ENCODE assay signal across 8 mouse cellular contexts in the genomic region with DNA sequence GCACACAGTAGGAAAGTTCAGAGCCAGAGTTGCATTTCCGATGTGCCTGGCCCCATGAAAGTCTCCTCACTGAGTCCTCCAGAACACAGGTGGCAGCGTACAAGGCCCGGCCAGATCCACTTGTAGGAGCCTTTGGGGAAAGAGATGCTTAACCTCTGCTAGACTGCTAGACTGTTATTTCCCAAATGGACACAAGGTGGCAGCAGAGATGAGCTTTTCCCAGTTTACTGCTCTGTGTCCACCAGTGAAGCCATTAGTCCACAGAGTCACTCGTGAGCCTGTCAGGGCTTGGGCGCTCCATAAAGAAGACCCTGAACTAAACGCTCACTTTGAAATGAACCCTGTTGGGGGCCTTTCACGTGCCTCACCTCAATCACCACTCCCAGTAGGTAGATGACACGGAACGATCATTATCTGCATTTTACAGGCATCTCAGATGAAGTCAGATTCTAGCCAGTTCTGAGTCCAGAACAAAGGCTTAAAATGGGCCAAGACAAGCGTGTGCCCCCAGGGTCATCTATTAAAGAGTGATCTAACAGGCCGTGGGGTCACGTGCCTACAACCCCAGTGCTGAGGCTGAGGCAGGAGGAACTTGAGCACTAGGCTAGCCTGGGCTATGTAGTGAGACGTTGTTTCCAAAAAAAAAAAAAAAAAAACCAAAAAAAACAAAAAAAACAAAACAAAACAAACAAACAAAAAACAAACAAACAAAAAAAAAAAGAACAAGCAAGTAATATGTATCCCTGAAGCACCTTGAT. TPM values are rescaled to one million over a fixed set of nuclear protein-coding genes. Genes with fewer than 3 reads are reported as not detected.
DNase-seq lines count a peak whose midpoint lies in the region; ATAC-seq lines count a peak whose summit lies in the region.

No protein-coding gene starts in this region.

- no peak overlapping the region for H3K9ac ChIP-seq in intestine, embryonic 16.5 days (ENCODE audit: low read depth, low read length)
- H3K9ac ChIP-seq in midbrain, embryonic 11.5 days (ENCODE audit: low read length): no peak overlapping the region

- H3K4me2 ChIP-seq in intestine, embryonic 16.5 days (ENCODE audit: low read depth, low read length): no peak overlapping the region
- no peak overlapping the region for H3K4me2 ChIP-seq in midbrain, embryonic 11.5 days

- no peak overlapping the region for H3K4me3 ChIP-seq in intestine, embryonic 16.5 days (ENCODE audit: low read length)
- H3K4me3 ChIP-seq in midbrain, embryonic 11.5 days (ENCODE audit: low read depth, low read length): no peak overlapping the region

- 33% methylated on average over 13 of the region's 13 CpGs for WGBS in intestine, embryonic 16.5 days
- 33% methylated on average over 13 of the region's 13 CpGs for WGBS in midbrain, embryonic 11.5 days

- no peaks in the 10 kb centered on the region for H3K36me3 ChIP-seq in intestine, embryonic 16.5 days (ENCODE audit: control insufficient read depth, insufficient read depth, low read length)
- no peaks in the 10 kb centered on the region for H3K36me3 ChIP-seq in midbrain, embryonic 11.5 days (ENCODE audit: control insufficient read depth, insufficient read depth, low read length)

- intact Hi-C loops in left cerebral cortex, postnatal 25 days (cut with DNase I): loop anchor here (2.0 kb wide), 3 partner anchors 45 to 181 kb away; a partner anchor contains a TSS

- no peak overlapping the region for H3K27ac ChIP-seq in intestine, embryonic 16.5 days (ENCODE audit: low read length)
- H3K27ac ChIP-seq in midbrain, embryonic 11.5 days (ENCODE audit: low read depth, low read length): no peak overlapping the region

- peak; percentile 80 for ATAC-seq in intestine, embryonic 16.5 days
- ATAC-seq in midbrain, embryonic 11.5 days (ENCODE audit: low FRiP score): peak; percentile 82

- DNase-seq in adrenal gland, postnatal 10 days: peak; percentile 88
- peak; percentile 80 for DNase-seq in embryo, embryonic 11.5 days (ENCODE audit: low read depth, low spot score)
- DNase-seq in gastrocnemius, postnatal 4 days (ENCODE audit: low spot score in 2 of 2): peak; percentile 63 to 73
- peak; percentile 80 to 86 for DNase-seq in left cerebral cortex, postnatal 25 days (ENCODE audit: low spot score in 2 of 2)
- peak; percentile 99 for DNase-seq in midbrain, embryonic 11.5 days (ENCODE audit: low spot score, missing footprints)
- peak; percentile 77 for DNase-seq in right cerebral cortex, postnatal 4 days
- DNase-seq in yolk sac, embryonic 10.5 days (ENCODE audit: low spot score): peak; percentile 77

- no peaks in the 10 kb centered on the region for H3K9me3 ChIP-seq in intestine, embryonic 16.5 days (ENCODE audit: control insufficient read depth, low read length)
- H3K9me3 ChIP-seq in midbrain, embryonic 11.5 days (ENCODE audit: control insufficient read depth, low read length): no peaks in the 10 kb centered on the region

- H3K27me3 ChIP-seq in intestine, embryonic 16.5 days (replicated peaks; ENCODE audit: control insufficient read depth, insufficient read depth, low read length): no peaks in the 10 kb centered on the region
- H3K27me3 ChIP-seq in midbrain, embryonic 11.5 days (ENCODE audit: control insufficient read depth, insufficient read depth, low read length): no peaks in the 10 kb centered on the region

- H3K4me1 ChIP-seq in intestine, embryonic 16.5 days (ENCODE audit: control insufficient read depth, insufficient read depth, low read length): 0 out of 2 replicates have a peak, but pooled peaks cover 2% of the 10 kb centered on the region
- H3K4me1 ChIP-seq in midbrain, embryonic 11.5 days (ENCODE audit: control insufficient read depth, insufficient read depth, low read length): no peaks in the 10 kb centered on the region

RNA-seq across cellular contexts. Expression of a gene that starts 30.1 kb away (rescaled TPM):
- 1 to 10 TPM; 1.4 to 2.4 TPM for total RNA-seq in adrenal gland, postnatal 10 days (2021)
- 10 to 100 TPM in 1 of 2 experiments, 1 to 10 TPM in 1; 9.7 to 12.8 TPM for total RNA-seq in gastrocnemius, postnatal 4 days (2021)
- 0.43 and 0.57 TPM in 2 replicates for polyA plus RNA-seq in intestine, embryonic 16.5 days (2015; fragmentation: Nextera tagmentation; extraction: Ambion mirVana)
- 10 to 100 TPM in 1 of 2 experiments, 1 to 10 TPM in 1; 9.1 to 11.6 TPM for total RNA-seq in left cerebral cortex, postnatal 25 days (2021)
- 1.8 and 2.2 TPM in 2 replicates for polyA plus RNA-seq in midbrain, embryonic 11.5 days (2014; fragmentation: Nextera tagmentation; extraction: Ambion mirVana)

RNA-seq across cellular contexts. Expression of a gene that starts 40.8 kb away (rescaled TPM):
- under 1 TPM in 1 of 2 experiments, not detected in 1; 0.15 TPM for total RNA-seq in adrenal gland, postnatal 10 days (2021)
- under 1 TPM; 0.16 to 0.27 TPM for total RNA-seq in gastrocnemius, postnatal 4 days (2021)
- polyA plus RNA-seq in intestine, embryonic 16.5 days (2015; fragmentation: Nextera tagmentation; extraction: Ambion mirVana): not detected in 2 replicates
- not detected for total RNA-seq in left cerebral cortex, postnatal 25 days (2021)
- not detected in 2 replicates for polyA plus RNA-seq in midbrain, embryonic 11.5 days (2014; fragmentation: Nextera tagmentation; extraction: Ambion mirVana)

RNA-seq across cellular contexts. Expression of a gene that starts 41.4 kb away (rescaled TPM):
- total RNA-seq in adrenal gland, postnatal 10 days (2021): 1 to 10 TPM; 4.2 to 5.0 TPM
- 10 to 100 TPM; 64.5 to 81.3 TPM for total RNA-seq in gastrocnemius, postnatal 4 days (2021)
- polyA plus RNA-seq in intestine, embryonic 16.5 days (2015; fragmentation: Nextera tagmentation; extraction: Ambion mirVana): 0.17 and 0.24 TPM in 2 replicates
- total RNA-seq in left cerebral cortex, postnatal 25 days (2021): under 1 TPM in 1 of 2 experiments, not detected in 1; 0.25 TPM
- polyA plus RNA-seq in midbrain, embryonic 11.5 days (2014; fragmentation: Nextera tagmentation; extraction: Ambion mirVana): 0.12 and 0.22 TPM in 2 replicates

Comparison
In these comparisons a context has a peak if more than half of its experiments do, and no peak if none do; other contexts are left out.
1. RNA of a gene that starts 41.4 kb away (total RNA-seq): 64.5 to 81.3 TPM in gastrocnemius, postnatal 4 days; 4.2 to 5.0 TPM in adrenal gland, postnatal 10 days and 0.25 TPM in left cerebral cortex, postnatal 25 days; every median in the first group is over 10 times any median in the second.
2. Peak in every context shown above with its lines, with median percentiles within 50 percentile points of each other: DNase-seq.